Mouse (Mus musculus) lung, postnatal 0 days (tissue): ENCODE data around the gene Pard3b.

ENCODE experiments used
- CTCF ChIP-seq: IDR thresholded peaks from 2 replicates; pipeline ENCODE4 v1.5.1; 2016; ENCODE audit warnings: antibody characterized with exemption, mild to moderate bottlenecking
- EP300 ChIP-seq: IDR thresholded peaks from 2 replicates; pipeline ENCODE4 v1.6.1; 2016; ENCODE audit warnings: antibody characterized with exemption, mild to moderate bottlenecking, control low read depth

DNA sequence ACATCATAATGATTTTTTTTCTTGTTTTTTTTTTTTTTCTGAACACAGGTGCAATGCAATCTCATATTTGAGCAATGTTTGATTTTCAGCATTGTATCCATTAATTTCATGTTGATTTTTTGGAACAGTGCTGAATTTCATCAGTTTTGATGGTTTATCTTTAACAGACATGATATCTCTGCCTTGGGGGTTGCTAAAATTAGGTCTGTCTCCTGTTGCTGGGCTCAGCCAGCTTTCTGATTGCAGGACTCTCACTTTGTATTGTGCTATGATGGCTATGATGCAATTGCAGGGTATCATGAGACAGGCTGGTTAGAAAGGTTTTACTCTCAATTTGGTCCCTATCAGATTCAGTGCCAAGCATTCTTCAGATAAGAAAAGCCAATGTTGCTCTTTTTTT lies 11.3 kb downstream of the Pard3b start:
- TF ChIP-seq CTCF (no peak), EP300 (no peak)
